Mouse (Mus musculus): ENCODE measurements around the gene Naxe.

The Naxe gene

DNA sequence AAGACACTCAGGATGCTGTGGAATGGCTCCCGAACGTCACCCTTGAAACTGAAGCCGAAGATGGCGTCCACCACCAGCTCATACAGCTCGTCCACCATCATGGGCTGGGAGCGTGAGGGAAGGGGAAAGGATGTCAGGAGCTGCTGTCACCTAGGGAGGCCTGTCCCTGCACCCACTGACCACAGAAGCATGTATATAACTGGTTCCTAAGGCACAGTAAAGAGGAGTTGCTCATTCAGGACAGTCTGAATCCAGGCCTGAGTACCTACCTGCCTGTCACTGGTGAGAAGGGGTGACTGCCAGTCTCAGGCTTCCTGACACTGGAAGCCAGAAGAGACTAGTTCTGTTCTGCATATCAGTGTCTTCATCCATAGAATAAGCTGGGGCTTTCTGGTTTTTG is 1.3 kb downstream of the Naxe start:
- no peak for DNase-seq (ENCODE audit: low spot score)

DNA sequence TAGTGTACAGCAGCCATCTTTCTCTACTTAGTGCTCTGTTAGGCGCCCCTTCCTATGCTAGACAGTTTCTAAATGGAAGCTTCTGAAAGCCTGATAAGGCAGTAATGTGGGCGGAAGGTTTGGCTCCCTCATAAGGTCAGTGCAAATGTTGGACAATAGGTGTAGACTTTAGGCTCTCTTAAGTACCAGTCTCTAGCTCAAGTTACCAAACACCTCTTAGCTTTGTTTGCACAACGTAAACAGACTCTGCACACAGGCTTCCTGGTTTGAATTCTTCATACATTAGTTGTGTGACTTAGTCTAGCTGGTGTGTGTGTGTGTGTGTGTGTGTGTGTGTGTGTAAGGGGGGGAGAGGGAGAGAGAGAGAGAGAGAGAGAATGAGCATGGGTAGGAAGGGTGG is 8.8 kb downstream of the Naxe start:
- DNase-seq (ENCODE audit: low spot score), result no peak

DNA sequence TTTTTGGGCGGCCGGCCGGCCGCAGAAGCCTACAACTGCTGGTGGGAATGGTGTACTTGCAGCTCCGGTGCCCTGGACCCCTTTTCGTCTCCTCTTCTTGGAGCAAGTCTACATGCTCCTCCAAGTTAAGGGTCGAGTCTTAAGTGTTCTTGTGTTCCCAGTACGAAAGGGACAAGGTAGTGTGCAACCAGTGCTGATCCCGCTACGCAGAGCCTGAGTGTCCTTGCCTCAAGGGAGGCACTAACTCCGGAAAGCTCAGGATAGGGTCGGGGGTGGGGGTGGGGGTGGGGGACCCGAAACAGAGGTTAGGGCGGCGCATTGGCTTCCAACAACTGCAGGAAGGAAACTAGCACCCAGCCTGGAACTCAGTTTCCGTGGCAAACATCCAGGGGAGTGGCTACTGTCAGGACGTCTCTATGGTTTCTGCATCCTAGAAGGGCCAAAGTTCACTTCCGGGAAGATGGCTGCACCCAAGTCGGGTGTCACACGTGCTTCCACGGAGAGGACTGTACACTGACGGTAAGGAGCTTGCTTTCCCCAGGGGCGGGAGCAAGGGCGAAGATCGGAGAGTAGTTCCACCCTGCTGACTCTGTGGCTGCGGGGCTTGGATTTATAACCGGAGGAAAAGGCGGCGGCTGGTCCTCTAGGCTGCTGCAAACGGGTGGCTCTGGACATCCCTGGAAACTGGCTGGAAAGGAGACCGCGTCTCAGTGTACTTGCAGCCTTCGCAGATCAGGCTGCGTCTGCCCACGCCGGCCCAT is 15.5 kb downstream of the Naxe start, which contains the start of gene Gpatch4:
Gene Gpatch4 (plus strand): TSS at position 448 of the 761 bp plus-strand sequence.
- peak; percentile 83 for DNase-seq (ENCODE audit: low spot score)

DNA sequence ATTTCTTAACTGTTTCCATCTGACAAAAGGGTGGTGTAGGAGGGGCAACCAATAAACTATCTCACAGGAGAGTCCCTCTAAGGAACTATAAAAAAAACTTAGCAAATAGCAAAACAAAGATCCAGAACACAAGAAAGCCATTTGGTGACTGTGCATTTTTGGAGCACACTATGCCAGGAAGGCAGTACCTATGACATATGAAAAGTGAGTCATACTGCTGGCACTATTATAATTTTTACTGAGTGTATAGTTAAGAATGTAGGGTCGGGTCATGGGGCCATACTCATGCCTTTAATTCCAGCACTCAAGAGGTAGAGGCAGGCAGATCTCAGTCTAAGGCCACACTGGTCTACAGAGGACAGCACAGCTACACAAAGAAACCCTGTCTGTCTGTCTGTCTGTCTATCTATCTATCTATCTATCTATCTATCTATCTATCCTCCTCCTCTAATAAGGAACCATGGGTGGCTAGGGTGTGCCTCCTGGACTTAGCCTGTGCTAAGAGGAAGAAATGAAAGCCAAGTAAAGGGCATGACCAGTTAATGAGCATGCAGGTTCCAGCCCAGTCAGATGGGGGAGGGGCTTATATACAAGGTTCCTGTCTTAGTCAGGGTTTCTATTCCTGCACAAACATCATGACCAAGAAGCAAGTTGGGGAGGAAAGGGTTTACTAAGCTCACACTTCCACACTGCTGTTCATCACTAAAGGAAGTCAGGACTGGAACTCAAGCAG is 22.6 kb downstream of the Naxe start:
- no peak for DNase-seq (ENCODE audit: low spot score)

DNA sequence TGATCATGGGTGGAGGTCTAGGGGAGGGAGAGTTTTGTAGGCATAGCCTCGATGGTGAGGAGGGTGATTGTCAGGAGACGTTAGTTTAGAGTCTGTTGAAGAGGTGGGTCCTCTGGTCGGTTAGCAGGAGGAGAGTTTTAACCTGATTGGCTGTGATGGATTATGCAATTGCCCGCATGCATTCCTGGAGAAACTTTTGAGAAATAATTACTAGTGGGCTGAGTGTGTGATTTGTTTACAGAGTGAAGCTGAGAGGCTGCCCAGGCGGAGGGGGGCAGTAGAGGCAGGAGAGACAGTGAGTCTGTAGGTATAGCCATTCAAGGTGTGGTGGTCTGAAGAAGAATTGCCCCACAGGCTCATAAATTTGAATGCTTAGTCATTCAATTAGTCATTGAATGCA is 24.8 kb downstream of the Naxe start:
- no peak for DNase-seq (ENCODE audit: low spot score)

DNA sequence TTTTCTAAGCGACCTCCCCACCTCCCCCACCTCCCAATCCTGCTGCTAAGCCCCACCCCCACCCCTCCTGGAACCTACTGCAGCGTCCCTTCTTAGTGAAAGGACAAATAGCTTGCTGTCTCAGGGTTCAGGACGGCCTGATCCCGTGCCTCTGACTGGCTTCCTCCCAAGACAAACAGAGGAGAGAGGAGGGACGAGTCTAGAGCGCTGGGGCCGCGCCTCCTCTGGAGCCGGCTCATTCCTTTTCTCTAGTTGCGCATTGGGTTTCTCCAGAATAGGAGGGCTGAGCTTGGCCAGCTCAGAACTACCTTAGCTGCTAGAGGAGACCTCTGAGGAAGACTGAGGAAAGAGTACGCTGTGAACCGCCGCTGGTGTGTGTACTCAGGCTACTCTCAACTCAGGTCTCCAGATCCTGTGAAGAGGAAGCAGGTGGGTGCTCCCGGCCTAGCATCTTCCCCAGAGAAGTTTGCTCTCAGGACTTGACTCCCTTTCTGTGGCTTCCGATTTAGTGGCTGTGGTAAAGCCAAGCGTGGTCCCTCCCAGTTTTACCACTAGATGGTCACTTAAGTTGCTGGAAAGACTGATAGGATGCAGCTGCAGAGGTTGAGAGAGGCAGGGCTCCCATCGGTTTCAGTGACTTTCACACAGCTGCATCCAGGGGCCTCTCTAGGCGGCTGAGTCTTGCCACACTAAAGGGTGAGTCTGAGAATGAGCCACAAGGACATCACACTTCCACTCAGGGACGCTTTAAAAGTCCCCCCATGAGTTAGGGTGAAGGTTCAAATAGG is 27.5 kb downstream of the Naxe start:
- peak; percentile 59 for DNase-seq (ENCODE audit: low spot score)

DNA sequence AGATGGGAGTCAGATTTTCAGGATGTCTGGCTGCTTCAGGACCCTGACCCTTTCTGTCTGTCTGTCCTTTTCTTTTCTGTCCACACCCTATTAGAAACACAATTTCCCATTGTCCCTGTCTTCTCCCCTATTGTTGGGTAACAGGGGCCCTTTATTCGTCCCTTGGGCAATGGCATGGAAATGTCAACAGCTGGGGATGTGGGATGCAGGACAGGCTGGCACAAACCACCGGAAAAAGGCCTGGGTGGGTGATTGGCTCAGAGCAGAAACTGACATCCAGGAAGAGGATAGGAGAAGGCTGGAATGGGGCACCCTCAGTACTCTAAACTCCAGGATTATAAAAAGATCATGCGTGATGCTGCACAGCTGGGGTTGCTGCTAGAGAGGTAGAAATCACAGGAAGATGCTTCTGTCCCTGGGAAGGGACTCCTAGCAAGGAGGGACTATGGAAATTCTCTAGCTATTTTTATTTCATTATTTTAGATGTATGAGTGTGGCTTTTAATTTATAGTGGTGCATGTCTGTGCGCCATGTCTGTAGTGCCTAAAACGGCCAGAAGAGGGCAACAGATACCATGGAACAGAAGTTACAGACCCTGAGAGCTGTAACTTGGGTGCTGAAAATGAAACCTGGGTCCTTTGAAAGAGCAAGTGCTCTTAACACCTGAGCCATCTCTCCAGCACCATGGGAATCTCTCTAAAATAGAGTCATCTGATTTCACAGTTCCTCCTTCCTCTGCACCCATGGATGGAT is 30.7 kb downstream of the Naxe start, which contains the start of gene Hapln2:
Gene Hapln2 (minus strand): TSS at position 150 of the 753 bp plus-strand sequence.
- no peak for DNase-seq (ENCODE audit: low spot score)

DNA sequence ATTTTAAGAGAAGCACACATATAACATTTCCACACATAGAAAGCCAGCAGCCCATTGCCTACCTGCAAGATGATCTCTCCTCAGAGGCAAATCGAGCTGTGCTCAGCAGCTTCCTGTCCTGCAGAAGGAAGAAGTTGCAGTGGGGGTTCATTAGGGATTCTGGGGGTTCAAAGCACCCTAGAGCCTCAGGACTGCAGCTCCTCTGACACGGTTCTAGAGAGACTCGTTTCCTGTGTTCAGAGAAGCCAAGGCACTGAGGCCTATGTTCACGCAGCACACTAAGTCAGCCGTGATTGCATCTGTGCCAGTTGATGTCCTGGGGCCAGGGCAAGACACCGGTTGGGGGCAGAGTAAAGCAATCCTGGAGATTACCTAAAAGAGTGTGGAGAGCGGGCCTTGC is 31.5 kb downstream of the Naxe start:
- DNase-seq (ENCODE audit: low spot score), result no peak

DNA sequence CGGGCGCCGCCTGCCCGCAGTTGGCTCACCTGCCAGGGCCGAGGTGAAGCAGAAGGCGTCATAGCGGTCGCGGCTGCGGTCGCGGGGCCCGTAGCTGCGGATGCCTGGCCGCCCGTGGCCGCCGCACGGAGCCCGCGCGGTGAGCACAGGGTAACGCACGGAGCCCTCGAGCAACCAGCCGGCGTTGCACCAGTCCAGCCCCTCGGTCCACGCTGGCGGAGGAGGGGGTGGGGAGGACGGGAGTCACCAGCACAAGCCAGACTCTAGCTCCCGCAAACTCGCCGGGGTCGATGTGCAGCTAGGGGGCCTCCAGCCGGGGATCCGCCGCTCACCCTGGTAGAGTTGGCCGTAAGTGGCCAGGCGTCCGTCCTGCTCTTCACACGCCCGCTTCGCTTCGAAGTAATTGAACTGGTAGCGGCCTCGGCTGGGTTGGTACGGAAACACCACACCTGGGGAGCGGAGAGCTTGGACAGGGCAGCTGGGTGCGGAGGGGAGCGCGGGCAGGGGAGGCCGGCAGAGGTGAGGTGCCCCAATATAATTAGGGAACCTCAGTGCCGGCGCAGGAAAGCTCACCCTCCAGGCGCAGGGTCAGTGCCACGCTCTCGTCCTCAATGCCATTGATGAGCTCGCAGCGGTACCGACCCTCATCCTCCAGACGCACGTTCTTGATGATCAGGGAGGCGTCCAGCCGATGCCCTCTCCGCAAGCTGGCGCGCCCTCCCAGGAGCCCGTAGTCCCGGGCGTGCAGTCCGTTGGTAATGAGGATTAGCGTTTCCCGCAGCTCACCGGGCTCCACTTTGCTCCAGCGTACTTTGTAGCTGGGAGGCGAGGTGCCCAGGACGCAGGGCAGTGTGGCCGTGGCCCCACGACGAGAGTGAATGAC is 34.9 kb downstream of the Naxe start:
- DNase-seq (ENCODE audit: low spot score), result peak; percentile 67

DNA sequence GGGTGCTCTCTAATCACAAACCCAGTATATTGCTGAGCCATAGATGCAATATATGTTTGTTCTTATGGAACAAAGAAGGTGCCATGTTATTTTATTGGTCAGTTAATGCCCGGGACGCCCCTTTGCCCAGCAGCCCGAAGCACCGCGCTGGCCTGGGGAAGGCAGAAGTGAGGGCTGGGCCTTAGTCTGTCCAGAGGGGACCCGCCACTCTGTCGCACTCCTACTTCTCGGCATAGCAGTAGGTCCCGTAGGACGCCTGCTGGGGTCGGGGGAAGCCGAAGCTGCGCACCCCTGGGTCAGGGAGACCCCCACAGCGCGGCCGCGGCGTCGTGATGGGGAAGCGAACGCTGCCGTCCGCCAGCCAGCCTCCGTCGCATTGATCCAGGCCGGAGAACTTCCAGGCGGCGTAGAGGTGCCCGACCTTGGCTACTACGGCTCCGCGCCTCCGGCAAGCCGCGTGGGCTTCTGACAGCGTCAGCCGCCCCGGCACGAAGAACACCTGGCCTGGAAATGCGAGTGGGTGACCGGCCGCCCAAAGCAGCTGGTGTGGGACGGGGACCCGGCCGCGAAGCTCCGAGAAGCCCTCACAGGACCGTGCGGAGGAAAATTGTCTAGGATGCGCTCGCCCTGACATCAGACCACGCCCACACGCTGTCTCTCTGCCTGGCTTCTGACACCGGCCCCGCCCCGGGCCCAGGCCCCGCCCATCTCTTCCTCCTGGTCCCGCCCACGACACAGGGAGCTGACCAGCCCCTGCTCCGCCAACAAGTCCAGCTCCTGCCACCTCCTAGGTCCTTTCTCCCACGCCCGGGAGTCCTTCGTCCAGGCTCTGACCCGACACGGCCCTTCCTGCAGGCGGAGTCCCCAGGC is 35.7 kb downstream of the Naxe start:
- DNase-seq (ENCODE audit: low spot score), result peak; percentile 96

DNA sequence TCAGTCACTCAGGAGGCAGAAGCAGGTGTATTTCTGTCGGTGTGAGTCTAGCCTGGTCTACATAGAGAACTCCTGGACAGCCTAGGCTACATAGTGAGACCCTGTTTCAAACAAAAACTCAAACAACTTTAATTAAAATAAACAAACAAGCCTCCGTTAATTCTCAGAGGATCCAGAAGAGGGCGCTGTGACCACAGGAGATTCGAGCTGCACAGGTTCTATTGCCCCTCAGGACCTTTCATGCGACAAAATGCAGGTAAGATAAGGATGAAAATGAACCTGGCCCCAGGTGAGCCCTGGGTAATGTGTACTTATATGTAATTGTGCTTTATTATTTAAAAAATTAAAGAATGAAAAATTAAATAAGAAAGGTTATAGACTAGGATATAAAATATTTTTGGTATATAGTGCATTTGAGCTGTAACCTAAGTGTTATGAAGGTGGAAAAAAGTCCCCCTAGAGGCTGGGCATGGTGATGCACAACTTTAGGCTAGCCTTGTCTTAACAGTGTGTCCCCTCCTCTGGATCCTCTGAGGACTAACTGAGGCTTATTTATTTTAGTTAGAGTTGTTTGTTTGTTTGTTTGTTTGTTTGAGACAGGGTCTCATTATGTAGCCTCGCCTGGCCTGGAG is 47.5 kb downstream of the Naxe start:
- DNase-seq (ENCODE audit: low spot score), result no peak
